Mouse (Mus musculus) urinary bladder, adult 18-20 months (tissue): Measurements from ENCODE around the gene Olfr545.

Experiments
- DNase-seq, 2 experiments: peaks; one replicate each; pipeline ENCODE4 v3.0.0; 2022; ENCODE audit warnings: low spot score in 2 of 2, mixed read lengths in 2 of 2

The Olfr545 gene

GRCm38 (mm10) chr7:102478926-102479325, 20.4 kb downstream of the Olfr545 start:
- DNase-seq = no peak

GRCm38 (mm10) chr7:102478425-102478824, 20.9 kb downstream of the Olfr545 start:
- no peak for DNase-seq

- no peak for DNase-seq
Observed at GRCm38 (mm10) chr7:102477377-102477776, 22.0 kb downstream of the Olfr545 start.

GRCm38 (mm10) chr7:102476601-102477000, 22.8 kb downstream of the Olfr545 start:
- no peak for DNase-seq

GRCm38 (mm10) chr7:102472675-102473074, 26.7 kb downstream of the Olfr545 start:
- no peak for DNase-seq

GRCm38 (mm10) chr7:102467566-102467965, 31.8 kb downstream of the Olfr545 start:
- DNase-seq = no peak

GRCm38 (mm10) chr7:102458618-102459380, 40.6 kb downstream of the Olfr545 start:
- DNase-seq = peak in 1 of 2 experiments; percentile 20

- DNase-seq = no peak
Observed at GRCm38 (mm10) chr7:102446438-102446837, 52.9 kb downstream of the Olfr545 start.

GRCm38 (mm10) chr7:102444301-102444700, 55.1 kb downstream of the Olfr545 start:
- DNase-seq = no peak

- DNase-seq = no peak
Observed at GRCm38 (mm10) chr7:102442432-102442831, 56.9 kb downstream of the Olfr545 start.

GRCm38 (mm10) chr7:102441657-102442391, 57.5 kb downstream of the Olfr545 start, which contains the start of gene Rrm1:
Gene Rrm1 (plus strand): TSS chr7:102441695.
- peak; percentile 92 to 93 for DNase-seq
